Mouse (Mus musculus) midbrain, embryonic 11.5 days (tissue): ENCODE measurements around the gene Acsbg1. TPM values are rescaled to one million over a fixed set of nuclear protein-coding genes. Genes with fewer than 3 reads are reported as not detected.

Experiments
- ATAC-seq: fragments of 200-750 bp; cut with Nextera tagmentation; 2 replicates; pipeline ENCODE4 v1.8.0; 2017; ENCODE audit warnings: moderate TSS enrichment, moderate library complexity; ENCODE audit not compliant: low FRiP score
- DNase-seq: peaks from one replicate; pipeline ENCODE4 v3.0.0; 2015; ENCODE audit warnings: low spot score; ENCODE audit errors: missing footprints
- H3K27ac ChIP-seq: fragments of 300-500 bp; sonication (generic); 2 replicates; pipeline ENCODE4 v1.5.1; 2014; ENCODE audit warnings: low read depth, low read length
- H3K27me3 ChIP-seq: fragments of 300-500 bp; sonication (generic); 2 replicates; pipeline ENCODE4 v1.6.1; 2014; ENCODE audit warnings: mild to moderate bottlenecking, low read length, moderate library complexity, mixed read lengths; ENCODE audit not compliant: control insufficient read depth, insufficient read depth
- H3K36me3 ChIP-seq: fragments of 300-500 bp; sonication (generic); 2 replicates; pipeline ENCODE4 v1.6.1; 2014; ENCODE audit warnings: mild to moderate bottlenecking, low read length, moderate library complexity, mixed read lengths; ENCODE audit not compliant: control insufficient read depth, insufficient read depth
- H3K4me1 ChIP-seq: fragments of 300-500 bp; sonication (generic); 2 replicates; pipeline ENCODE4 v1.6.1; 2014; ENCODE audit warnings: low read length; ENCODE audit not compliant: control insufficient read depth, insufficient read depth
- H3K4me2 ChIP-seq: fragments of 300-500 bp; sonication (generic); 2 replicates; pipeline ENCODE4 v1.6.1; 2014; ENCODE audit warnings: mild to moderate bottlenecking, moderate library complexity
- H3K4me3 ChIP-seq: fragments of 300-500 bp; sonication (generic); 2 replicates; pipeline ENCODE4 v1.5.1; 2014; ENCODE audit warnings: low read depth, low read length
- H3K9ac ChIP-seq: fragments of 300-500 bp; sonication (generic); 2 replicates; pipeline ENCODE4 v1.6.1; 2014; ENCODE audit warnings: low read length
- H3K9me3 ChIP-seq: fragments of 300-500 bp; sonication (generic); 2 replicates; pipeline ENCODE4 v1.6.1; 2016; ENCODE audit warnings: low read length; ENCODE audit not compliant: control insufficient read depth
- WGBS: fragments of 180-500 bp; shearing (Covaris S2); extraction: QIAGEN DNeasy Blood & Tissue Kit; methylation state at CpG from one replicate; pipeline ENCODE4 v1.1.7; 2014; 5-methylcytosine and 5-hydroxymethylcytosine counted together
- polyA plus RNA-seq: library from polyadenylated mRNA; unstranded; fragments of >200 nt; fragmentation: Nextera tagmentation; extraction: Ambion mirVana; gene quantifications from 2 replicates; pipeline ENCODE4 v1.2.1, GENCODE M21; 2014

The Acsbg1 gene
- polyA plus RNA-seq, 1 experiment from 2014 or later, result 9.9 TPM

DNA sequence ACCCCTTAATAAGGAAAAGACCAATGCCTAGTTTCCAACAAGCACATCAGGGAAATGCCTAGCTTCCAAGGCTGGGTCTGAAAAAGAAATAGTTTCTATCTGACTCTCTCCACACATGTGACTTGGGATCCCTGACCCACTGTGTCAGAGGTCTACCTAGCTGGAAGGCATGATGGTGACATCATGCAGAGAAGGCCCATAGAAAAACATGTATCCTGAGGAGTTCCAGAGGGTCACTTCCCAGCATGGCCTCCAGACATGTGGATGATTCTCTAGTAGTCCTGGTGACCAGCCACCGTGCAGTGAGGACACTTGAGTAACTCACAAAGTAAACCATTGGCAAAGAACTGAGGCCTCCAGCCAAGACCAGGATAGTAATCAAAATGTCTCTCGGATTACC lies 5.8 kb downstream of the Acsbg1 start:
- Histone ChIP-seq H3K4me3 (no peak overlapping the region), H3K36me3 (no peaks in the 10 kb centered on the region), H3K4me2 (no peak overlapping the region), H3K9ac (no peak overlapping the region), H3K9me3 (no peaks in the 10 kb centered on the region), H3K27me3 (no peaks in the 10 kb centered on the region), H3K27ac (no peak overlapping the region), H3K4me1 (no peaks in the 10 kb centered on the region)
- no peak for ATAC-seq
- DNase-seq, result no peak
- WGBS, result 80% methylated on average over 2 of the region's 2 CpGs

DNA sequence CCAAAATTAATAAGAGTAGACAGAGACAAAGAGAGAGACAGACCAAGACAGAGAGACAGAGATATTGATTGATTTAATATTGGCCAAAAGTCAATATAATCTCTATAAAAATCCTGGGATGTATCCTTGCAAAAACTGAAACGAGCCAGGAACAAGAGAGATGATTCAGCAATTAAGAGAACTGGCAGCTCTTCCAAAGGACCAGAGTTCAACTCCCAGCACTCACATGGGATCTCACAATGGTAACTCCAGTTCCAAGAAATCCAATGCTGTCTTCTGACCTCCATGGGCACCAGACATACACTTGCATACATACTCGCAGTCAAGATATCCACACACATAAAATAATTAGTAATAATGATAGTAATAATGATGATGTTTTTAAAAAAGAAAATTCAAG lies 8.9 kb downstream of the Acsbg1 start:
- Histone ChIP-seq H3K9ac (no peak overlapping the region), H3K4me3 (no peak overlapping the region), H3K4me1 (no peaks in the 10 kb centered on the region), H3K27ac (no peak overlapping the region), H3K27me3 (no peaks in the 10 kb centered on the region), H3K9me3 (no peaks in the 10 kb centered on the region), H3K36me3 (no peaks in the 10 kb centered on the region), H3K4me2 (no peak overlapping the region)
- no peak for DNase-seq
- ATAC-seq, result no peak
- 88% methylated on average over 2 of the region's 2 CpGs for WGBS

DNA sequence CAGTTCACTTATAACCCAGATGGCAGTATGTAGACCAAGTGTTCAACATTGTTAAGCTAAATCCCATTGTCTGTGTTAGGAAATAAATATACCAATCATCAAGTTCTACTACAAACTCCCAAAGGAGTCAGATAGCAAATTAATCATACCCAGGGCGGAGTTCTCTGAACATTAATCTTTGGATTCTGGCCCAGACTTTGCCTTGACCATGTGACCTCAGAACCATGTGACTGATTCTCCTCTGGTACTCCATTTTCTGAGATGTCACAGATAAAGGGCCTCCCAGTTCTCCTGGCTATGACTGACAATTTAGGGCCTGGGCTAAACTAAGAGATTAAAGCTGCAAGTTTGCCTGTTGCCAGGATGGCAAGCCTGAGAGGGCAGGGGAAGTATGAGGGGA lies 12.3 kb downstream of the Acsbg1 start:
- ATAC-seq (no peak), DNase-seq (no peak)
- H3K4me3 ChIP-seq, result no peak overlapping the region
- H3K4me1 ChIP-seq, result no peaks in the 10 kb centered on the region
- H3K36me3 ChIP-seq, result no peaks in the 10 kb centered on the region
- no peak overlapping the region for H3K4me2 ChIP-seq
- no peak overlapping the region for H3K9ac ChIP-seq
- no peaks in the 10 kb centered on the region for H3K9me3 ChIP-seq
- 89% methylated on average over 1 of the region's 1 CpGs for WGBS
- H3K27me3 ChIP-seq, result no peaks in the 10 kb centered on the region
- no peak overlapping the region for H3K27ac ChIP-seq

DNA sequence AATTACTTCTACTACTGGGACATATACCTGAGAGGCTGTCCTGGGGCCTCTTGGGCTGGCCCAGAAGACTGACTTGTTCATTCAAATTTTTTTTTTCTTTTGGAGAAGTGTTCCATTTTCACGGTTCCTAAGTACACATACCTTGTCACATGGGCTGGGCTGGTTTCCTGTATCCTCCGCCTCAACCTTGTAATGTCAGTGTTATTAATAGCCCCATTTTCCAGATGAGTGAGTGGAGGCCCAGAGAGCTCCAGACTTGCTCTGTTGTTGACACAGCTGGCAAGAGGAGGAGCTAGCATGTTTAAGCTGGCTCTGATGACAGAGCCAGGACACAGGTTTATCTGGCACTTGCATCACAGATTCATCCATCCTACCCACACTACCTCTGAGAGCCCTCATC lies 14.2 kb downstream of the Acsbg1 start:
- 83% methylated on average over 2 of the region's 2 CpGs for WGBS
- H3K4me1 ChIP-seq, result no peaks in the 10 kb centered on the region
- H3K27ac ChIP-seq, result no peak overlapping the region
- no peak overlapping the region for H3K4me3 ChIP-seq
- H3K9me3 ChIP-seq, result no peaks in the 10 kb centered on the region
- no peaks in the 10 kb centered on the region for H3K27me3 ChIP-seq
- no peak overlapping the region for H3K4me2 ChIP-seq
- H3K9ac ChIP-seq, result no peak overlapping the region
- H3K36me3 ChIP-seq, result no peaks in the 10 kb centered on the region
- ATAC-seq (no peak), DNase-seq (no peak)

DNA sequence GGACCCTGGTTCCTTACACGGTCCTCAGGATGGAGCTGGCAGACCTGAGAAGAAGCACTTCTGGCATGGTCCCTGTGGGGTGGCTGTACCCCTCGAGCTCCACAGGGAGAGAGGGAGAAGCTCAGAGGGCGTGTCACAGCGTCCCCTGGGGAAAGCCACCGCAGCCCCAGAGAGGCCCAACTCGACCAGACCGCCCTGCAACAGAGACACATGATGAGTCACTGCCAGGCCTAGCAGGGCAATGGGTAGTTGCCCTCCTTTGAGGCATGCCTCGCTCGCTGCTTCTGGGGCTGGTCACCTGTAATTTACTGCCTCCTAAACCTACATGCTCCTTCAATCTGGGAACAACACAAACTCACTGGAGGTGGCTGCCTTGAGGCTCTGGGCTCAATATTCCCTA lies 15.4 kb downstream of the Acsbg1 start:
- no peak for DNase-seq
- H3K9me3 ChIP-seq, result no peaks in the 10 kb centered on the region
- no peak overlapping the region for H3K4me2 ChIP-seq
- no peak overlapping the region for H3K27ac ChIP-seq
- H3K4me3 ChIP-seq, result no peak overlapping the region
- no peak overlapping the region for H3K9ac ChIP-seq
- no peak for ATAC-seq
- 88% methylated on average over 9 of the region's 9 CpGs for WGBS
- H3K36me3 ChIP-seq, result no peaks in the 10 kb centered on the region
- no peaks in the 10 kb centered on the region for H3K27me3 ChIP-seq
- no peaks in the 10 kb centered on the region for H3K4me1 ChIP-seq

DNA sequence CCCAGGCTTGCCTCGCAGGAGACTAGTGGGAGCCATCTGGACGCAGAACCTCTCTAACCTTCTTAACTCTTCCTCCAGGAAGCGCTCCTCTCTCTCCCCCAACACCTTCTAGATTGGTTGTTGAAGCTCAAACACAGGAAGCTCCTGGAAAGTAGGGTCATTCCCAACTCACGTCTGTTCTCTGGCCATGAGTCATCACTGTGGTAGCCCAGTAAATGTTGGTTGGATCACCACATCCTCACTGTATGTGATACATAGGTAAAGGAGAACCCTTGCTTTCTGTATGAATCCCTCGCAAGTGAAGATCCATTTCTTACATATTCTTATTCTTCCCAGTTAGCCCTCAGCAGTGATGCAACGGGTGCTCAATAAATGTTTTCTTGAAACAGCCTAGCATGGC lies 16.1 kb downstream of the Acsbg1 start:
- Histone ChIP-seq H3K27ac (no peak overlapping the region), H3K4me1 (no peaks in the 10 kb centered on the region), H3K9me3 (no peaks in the 10 kb centered on the region), H3K4me2 (no peak overlapping the region), H3K27me3 (no peaks in the 10 kb centered on the region), H3K36me3 (no peaks in the 10 kb centered on the region), H3K4me3 (no peak overlapping the region), H3K9ac (no peak overlapping the region)
- DNase-seq (no peak), ATAC-seq (no peak)
- 88% methylated on average over 6 of the region's 6 CpGs for WGBS

DNA sequence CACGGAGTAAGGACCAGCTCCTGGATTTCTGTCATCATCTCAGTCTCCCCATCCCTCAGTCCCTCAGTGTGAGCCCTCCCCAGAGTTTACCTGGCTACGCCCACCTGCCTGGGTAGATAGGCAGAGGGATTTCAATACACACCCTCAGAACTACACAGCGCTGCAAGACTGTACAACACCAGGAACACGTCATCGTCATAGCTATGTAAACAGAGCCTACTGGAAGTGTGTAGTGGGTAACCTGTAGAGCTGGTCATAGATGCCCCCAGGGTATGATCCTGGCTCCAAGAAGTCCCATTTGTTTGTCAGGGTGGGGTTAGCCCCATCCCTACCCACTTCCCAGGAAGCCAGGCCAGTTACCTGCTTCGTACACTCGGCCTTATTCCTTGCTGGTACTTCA lies 18.5 kb downstream of the Acsbg1 start:
- no peaks in the 10 kb centered on the region for H3K4me1 ChIP-seq
- H3K36me3 ChIP-seq, result no peaks in the 10 kb centered on the region
- H3K9me3 ChIP-seq, result no peaks in the 10 kb centered on the region
- DNase-seq (no peak), ATAC-seq (no peak)
- H3K4me3 ChIP-seq, result no peak overlapping the region
- no peak overlapping the region for H3K4me2 ChIP-seq
- no peak overlapping the region for H3K9ac ChIP-seq
- WGBS, result 93% methylated on average over 7 of the region's 7 CpGs
- no peak overlapping the region for H3K27ac ChIP-seq
- no peaks in the 10 kb centered on the region for H3K27me3 ChIP-seq

DNA sequence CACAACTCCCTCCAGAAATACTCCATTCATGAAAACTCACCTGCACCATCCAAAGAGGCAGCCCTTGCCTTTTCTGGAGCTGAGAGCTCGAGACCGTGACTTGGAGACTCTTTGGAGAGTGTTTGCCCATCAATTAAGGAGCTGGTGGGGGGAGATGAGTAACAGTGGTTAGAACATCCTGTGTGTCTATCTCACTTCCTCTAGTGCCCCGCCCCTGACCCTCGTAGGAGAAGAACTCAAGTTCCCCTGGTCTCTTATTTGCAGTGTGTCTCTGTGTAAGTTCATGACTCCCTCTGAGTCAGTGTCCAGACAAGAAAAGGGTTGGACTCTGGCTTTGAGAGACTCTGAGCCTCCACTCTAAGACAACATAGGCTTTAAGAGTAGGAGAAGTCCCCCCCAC lies 19.1 kb downstream of the Acsbg1 start:
- ATAC-seq, result no peak
- WGBS, result 80% methylated on average over 4 of the region's 4 CpGs
- no peaks in the 10 kb centered on the region for H3K4me1 ChIP-seq

DNA sequence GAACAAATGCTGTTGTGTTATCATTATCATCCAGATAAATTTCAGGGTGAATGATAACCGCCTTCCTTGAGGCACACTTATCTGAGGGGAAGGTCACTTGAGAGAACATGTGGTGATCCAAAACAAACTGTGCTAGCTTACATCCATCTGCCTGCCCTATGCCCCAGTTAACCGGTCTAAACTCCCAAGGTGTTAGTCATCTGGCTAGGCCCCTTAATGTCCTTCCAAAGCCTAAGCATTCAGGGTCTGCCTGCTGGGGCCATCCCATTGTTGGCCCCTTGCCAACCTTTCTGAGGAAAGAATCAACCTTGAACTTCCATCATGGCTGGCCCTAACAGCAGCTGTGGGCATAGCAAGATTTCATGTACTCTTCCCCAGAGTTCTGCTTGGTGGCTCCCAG lies 19.5 kb downstream of the Acsbg1 start:
- H3K4me3 ChIP-seq, result no peak overlapping the region

More for the DNA sequence above, 19.1 kb downstream of the Acsbg1 start:
- no peak overlapping the region for H3K4me3 ChIP-seq
- H3K4me2 ChIP-seq, result no peak overlapping the region
- DNase-seq, result no peak
- no peak overlapping the region for H3K27ac ChIP-seq
- H3K36me3 ChIP-seq, result no peaks in the 10 kb centered on the region
- H3K9me3 ChIP-seq, result no peaks in the 10 kb centered on the region
- H3K27me3 ChIP-seq, result no peaks in the 10 kb centered on the region
- no peak overlapping the region for H3K9ac ChIP-seq

DNA sequence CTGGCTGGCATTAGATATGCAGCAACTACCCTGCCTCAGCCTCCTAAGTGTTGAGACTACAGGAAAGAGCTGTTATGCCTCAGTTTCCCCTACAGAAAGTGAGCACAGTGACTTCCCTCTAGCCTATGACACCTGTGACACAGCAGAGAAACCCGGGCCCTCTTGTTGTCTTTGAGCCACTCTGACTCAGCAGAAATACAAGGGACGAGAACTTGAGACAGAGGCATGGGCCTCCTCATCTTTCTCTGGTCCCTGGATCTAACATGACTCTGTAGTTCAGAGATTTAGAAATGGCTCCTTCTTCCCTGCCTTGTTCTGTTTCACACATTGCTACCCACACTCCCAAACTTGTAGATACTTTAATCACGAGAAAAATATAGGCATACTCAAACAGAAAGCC lies 20.1 kb downstream of the Acsbg1 start:
- no peak for ATAC-seq
- Histone ChIP-seq H3K4me2 (no peak overlapping the region), H3K27ac (no peak overlapping the region), H3K4me3 (no peak overlapping the region), H3K27me3 (no peaks in the 10 kb centered on the region), H3K9me3 (no peaks in the 10 kb centered on the region), H3K36me3 (no peaks in the 10 kb centered on the region), H3K9ac (no peak overlapping the region), H3K4me1 (no peaks in the 10 kb centered on the region)
- no peak for DNase-seq
- 77% methylated on average over 3 of the region's 3 CpGs for WGBS

More for the DNA sequence above, 19.5 kb downstream of the Acsbg1 start:
- Histone ChIP-seq H3K4me2 (no peak overlapping the region), H3K27ac (no peak overlapping the region), H3K9me3 (no peaks in the 10 kb centered on the region), H3K9ac (no peak overlapping the region), H3K27me3 (no peaks in the 10 kb centered on the region), H3K36me3 (no peaks in the 10 kb centered on the region), H3K4me1 (no peaks in the 10 kb centered on the region)
- DNase-seq, result no peak
- ATAC-seq, result no peak
- WGBS, result 88% methylated on average over 2 of the region's 2 CpGs
